Mouse (Mus musculus): ENCODE data around the gene Lnpep. TPM values are rescaled to one million over a fixed set of nuclear protein-coding genes. Genes with fewer than 3 reads are reported as not detected.

Lnpep gene
- polyA plus RNA-seq, 1 experiment from 2014 or later = 8.7 TPM

DNA sequence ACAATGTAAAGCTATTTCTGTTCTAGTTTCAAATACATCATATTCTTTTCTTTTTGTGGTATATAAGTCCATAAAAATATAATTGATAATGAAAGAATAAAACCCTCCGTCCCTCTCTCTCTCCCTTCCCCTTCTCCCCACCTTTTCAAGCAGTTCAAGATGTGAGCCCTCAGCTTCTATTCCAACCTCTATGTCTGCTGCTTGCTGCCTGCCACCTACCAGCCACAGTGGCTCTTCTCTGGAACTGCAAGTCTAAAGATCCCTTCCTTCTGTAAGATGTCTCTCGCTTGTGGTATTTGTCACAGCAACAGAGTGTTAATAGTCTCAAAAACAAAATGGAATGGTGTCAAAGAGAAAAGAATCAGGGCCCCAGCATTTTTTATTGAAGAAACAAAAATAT is 20.3 kb downstream of the Lnpep start:
- H3K9me3 ChIP-seq = no peaks in the 10 kb centered on the region
- WGBS = 85% methylated on average over 2 of the region's 2 CpGs
- H3K9ac ChIP-seq = no peak overlapping the region
- H3K27me3 ChIP-seq = no peaks in the 10 kb centered on the region
- no peak overlapping the region for H3K4me3 ChIP-seq
- ATAC-seq (ENCODE audit: low read depth) = no peak
- H3K4me2 ChIP-seq = no peak overlapping the region
- H3K27ac ChIP-seq (replicated peaks) = no peak overlapping the region
- H3K4me1 ChIP-seq (replicated peaks) = peaks cover 19% of the 10 kb centered on the region
- no peaks in the 10 kb centered on the region for H3K36me3 ChIP-seq

GRCm38 (mm10) chr17:17603609-17604008 is 21.2 kb downstream of the Lnpep start:
- Histone ChIP-seq H3K4me3 (no peak overlapping the region), H3K9me3 (no peaks in the 10 kb centered on the region), H3K27me3 (no peaks in the 10 kb centered on the region), H3K4me1 (replicated peaks) (peaks cover 19% of the 10 kb centered on the region), H3K9ac (no peak overlapping the region), H3K36me3 (no peaks in the 10 kb centered on the region), H3K4me2 (no peak overlapping the region), H3K27ac (replicated peaks) (no peak overlapping the region)
- no peak for ATAC-seq (ENCODE audit: low read depth)
- 89% methylated on average over 3 of the region's 3 CpGs for WGBS

DNA sequence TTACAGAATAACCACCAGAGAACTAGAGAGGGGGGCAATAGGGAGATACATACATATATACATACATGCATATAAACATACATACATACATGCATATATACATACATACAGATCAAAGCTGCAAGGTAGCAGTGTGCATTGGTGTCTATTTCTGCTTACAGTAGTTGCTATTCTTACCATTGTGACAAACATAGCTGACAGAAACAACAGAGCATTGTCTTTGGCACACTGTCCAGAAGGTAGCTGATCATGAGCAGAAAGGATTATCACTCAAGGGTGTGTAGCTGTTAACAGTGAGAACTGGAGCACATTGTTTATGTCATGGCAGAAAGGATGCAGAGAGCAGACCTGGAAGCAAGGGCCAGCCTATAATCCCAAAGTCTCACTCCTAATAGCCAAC is 22.1 kb downstream of the Lnpep start:
- ATAC-seq (ENCODE audit: low read depth) = no peak
- Histone ChIP-seq H3K4me2 (no peak overlapping the region), H3K4me1 (replicated peaks) (peaks cover 13% of the 10 kb centered on the region), H3K9ac (no peak overlapping the region), H3K4me3 (no peak overlapping the region), H3K9me3 (no peaks in the 10 kb centered on the region), H3K27me3 (no peaks in the 10 kb centered on the region), H3K27ac (replicated peaks) (no peak overlapping the region), H3K36me3 (no peaks in the 10 kb centered on the region)

DNA sequence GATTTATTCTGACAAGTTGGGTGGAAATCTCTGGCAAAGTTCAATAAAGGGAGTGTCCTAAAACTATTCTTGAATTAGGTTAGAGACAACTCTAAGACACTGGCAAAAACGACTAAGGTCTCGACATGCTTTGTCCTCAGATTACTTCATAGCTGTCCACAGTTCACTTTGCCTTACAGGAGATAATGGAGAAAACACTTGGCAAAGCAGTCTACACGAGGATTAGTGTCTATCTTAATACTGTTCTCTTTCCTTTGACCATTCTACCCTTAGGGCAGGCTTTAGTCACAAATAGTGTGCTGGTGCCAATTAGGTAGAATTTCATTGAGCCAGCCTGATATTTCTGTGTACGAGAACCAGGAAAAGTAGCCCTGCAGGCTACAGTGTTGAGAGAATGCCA is 22.5 kb downstream of the Lnpep start:
- no peak overlapping the region for H3K4me3 ChIP-seq
- H3K27ac ChIP-seq (replicated peaks) = no peak overlapping the region
- H3K36me3 ChIP-seq = no peaks in the 10 kb centered on the region
- H3K27me3 ChIP-seq = no peaks in the 10 kb centered on the region
- H3K9ac ChIP-seq = no peak overlapping the region
- H3K9me3 ChIP-seq = no peaks in the 10 kb centered on the region
- H3K4me2 ChIP-seq = no peak overlapping the region
- no peak for ATAC-seq (ENCODE audit: low read depth)
- 70% methylated on average over 4 of the region's 4 CpGs for WGBS
- peaks cover 9% of the 10 kb centered on the region for H3K4me1 ChIP-seq (replicated peaks)

- Histone ChIP-seq H3K4me3 (no peak overlapping the region), H3K27ac (replicated peaks) (no peak overlapping the region), H3K9me3 (no peaks in the 10 kb centered on the region), H3K9ac (no peak overlapping the region), H3K4me1 (replicated peaks) (peaks cover 9% of the 10 kb centered on the region), H3K36me3 (no peaks in the 10 kb centered on the region), H3K27me3 (no peaks in the 10 kb centered on the region), H3K4me2 (no peak overlapping the region)
- 64% methylated on average over 3 of the region's 3 CpGs for WGBS
- no peak for ATAC-seq (ENCODE audit: low read depth)
Measured at GRCm38 (mm10) chr17:17600804-17601252, 24.0 kb downstream of the Lnpep start.

- no peak overlapping the region for H3K27ac ChIP-seq (replicated peaks)
- no peaks in the 10 kb centered on the region for H3K9me3 ChIP-seq
- WGBS = 64% methylated on average over 1 of the region's 1 CpGs
- no peaks in the 10 kb centered on the region for H3K36me3 ChIP-seq
- no peak overlapping the region for H3K4me2 ChIP-seq
- ATAC-seq (ENCODE audit: low read depth) = no peak
- no peaks in the 10 kb centered on the region for H3K27me3 ChIP-seq
- no peak overlapping the region for H3K9ac ChIP-seq
- peaks cover 9% of the 10 kb centered on the region for H3K4me1 ChIP-seq (replicated peaks)
- no peak overlapping the region for H3K4me3 ChIP-seq
Measured at GRCm38 (mm10) chr17:17600001-17600400, 24.8 kb downstream of the Lnpep start.

GRCm38 (mm10) chr17:17598355-17598754 is 26.5 kb downstream of the Lnpep start:
- Histone ChIP-seq H3K27me3 (no peaks in the 10 kb centered on the region), H3K36me3 (no peaks in the 10 kb centered on the region), H3K4me1 (replicated peaks) (peaks cover 9% of the 10 kb centered on the region), H3K9ac (no peak overlapping the region), H3K4me3 (no peak overlapping the region), H3K9me3 (no peaks in the 10 kb centered on the region), H3K4me2 (no peak overlapping the region), H3K27ac (replicated peaks) (no peak overlapping the region)
- no peak for ATAC-seq (ENCODE audit: low read depth)
- 89% methylated on average over 2 of the region's 2 CpGs for WGBS

DNA sequence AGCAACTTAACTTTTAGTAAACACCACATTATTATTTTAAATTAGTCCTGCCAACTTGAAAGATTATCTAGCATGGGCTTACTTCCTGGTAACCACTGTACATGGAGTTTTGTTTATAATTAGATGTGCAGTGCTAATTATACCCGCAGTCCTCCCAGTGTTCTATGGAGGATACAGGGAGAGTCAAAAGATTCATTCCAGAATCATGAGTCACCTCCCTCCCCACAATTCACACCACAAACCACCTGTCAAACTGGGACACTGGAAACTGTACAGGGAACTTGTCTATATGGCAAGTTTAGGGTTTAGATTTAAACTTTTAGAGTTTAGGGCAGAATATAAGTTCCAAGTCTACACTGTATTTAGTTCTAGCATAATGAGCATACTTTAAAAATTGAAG is 31.9 kb downstream of the Lnpep start:
- Histone ChIP-seq H3K27me3 (no peaks in the 10 kb centered on the region), H3K9me3 (no peaks in the 10 kb centered on the region), H3K4me1 (replicated peaks) (no peaks in the 10 kb centered on the region), H3K36me3 (no peaks in the 10 kb centered on the region), H3K9ac (no peak overlapping the region), H3K4me3 (no peak overlapping the region), H3K27ac (replicated peaks) (no peak overlapping the region), H3K4me2 (no peak overlapping the region)
- no peak for ATAC-seq (ENCODE audit: low read depth)
- 89% methylated on average over 1 of the region's 1 CpGs for WGBS

GRCm38 (mm10) chr17:17587333-17588047 is 37.4 kb downstream of the Lnpep start:
- 80% methylated on average over 7 of the region's 7 CpGs for WGBS
- Histone ChIP-seq H3K4me3 (no peak overlapping the region), H3K4me1 (replicated peaks) (no peaks in the 10 kb centered on the region), H3K9me3 (no peaks in the 10 kb centered on the region), H3K27me3 (no peaks in the 10 kb centered on the region), H3K9ac (no peak overlapping the region), H3K36me3 (no peaks in the 10 kb centered on the region), H3K27ac (replicated peaks) (no peak overlapping the region), H3K4me2 (no peak overlapping the region)
- no peak for ATAC-seq (ENCODE audit: low read depth)

DNA sequence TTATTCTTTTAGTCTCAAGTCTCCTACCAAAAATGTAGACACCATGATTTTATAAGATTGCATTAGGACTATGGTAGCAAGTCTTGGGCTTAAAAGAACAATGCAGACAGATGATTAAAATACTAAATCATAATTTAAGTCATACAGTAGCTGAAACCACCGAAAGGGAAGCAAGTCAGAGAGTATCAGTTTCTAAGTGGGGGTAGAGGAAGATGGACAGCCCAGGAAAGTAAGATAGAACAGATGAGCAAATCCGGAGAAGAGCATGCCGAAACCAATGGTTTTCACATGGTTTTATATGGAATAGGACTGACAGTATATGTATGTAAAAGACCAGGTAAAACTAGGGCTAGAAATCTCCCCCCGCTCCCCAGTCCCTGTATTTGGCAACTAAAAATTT is 39.7 kb downstream of the Lnpep start:
- Histone ChIP-seq H3K4me1 (replicated peaks) (no peaks in the 10 kb centered on the region), H3K4me2 (no peak overlapping the region), H3K9me3 (no peaks in the 10 kb centered on the region), H3K27me3 (no peaks in the 10 kb centered on the region), H3K4me3 (no peak overlapping the region), H3K36me3 (no peaks in the 10 kb centered on the region), H3K9ac (no peak overlapping the region), H3K27ac (replicated peaks) (no peak overlapping the region)
- 90% methylated on average over 4 of the region's 4 CpGs for WGBS
- no peak for ATAC-seq (ENCODE audit: low read depth)

DNA sequence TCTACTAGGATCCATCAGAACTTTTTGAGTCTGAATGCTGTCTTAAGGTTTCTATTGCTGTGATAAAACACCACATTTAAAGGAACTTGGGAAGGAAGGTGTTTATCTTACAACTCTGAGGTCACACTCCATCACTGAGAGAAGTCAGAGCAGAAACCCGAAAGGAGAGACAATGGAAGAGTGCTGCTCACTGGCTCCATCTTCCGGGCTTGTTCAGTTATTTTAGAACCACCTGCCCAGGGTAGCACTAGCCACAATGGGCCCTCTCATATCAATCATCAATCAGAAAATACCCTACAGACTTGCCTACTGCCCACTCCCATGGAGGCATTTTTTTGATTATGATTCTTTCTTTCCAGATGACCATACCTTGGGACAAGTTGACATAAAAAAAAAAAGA is 41.0 kb downstream of the Lnpep start:
- Histone ChIP-seq H3K27me3 (no peaks in the 10 kb centered on the region), H3K27ac (replicated peaks) (no peak overlapping the region), H3K9me3 (no peaks in the 10 kb centered on the region), H3K36me3 (peaks cover 3% of the 10 kb centered on the region), H3K4me1 (replicated peaks) (no peaks in the 10 kb centered on the region), H3K4me2 (no peak overlapping the region), H3K9ac (no peak overlapping the region), H3K4me3 (no peak overlapping the region)
- 49% methylated on average over 2 of the region's 2 CpGs for WGBS
- no peak for ATAC-seq (ENCODE audit: low read depth)

GRCm38 (mm10) chr17:17581234-17581633 is 43.6 kb downstream of the Lnpep start:
- Histone ChIP-seq H3K36me3 (peaks cover 9% of the 10 kb centered on the region), H3K9me3 (no peaks in the 10 kb centered on the region), H3K4me2 (no peak overlapping the region), H3K4me1 (replicated peaks) (no peaks in the 10 kb centered on the region), H3K4me3 (no peak overlapping the region), H3K27ac (replicated peaks) (no peak overlapping the region), H3K27me3 (no peaks in the 10 kb centered on the region), H3K9ac (no peak overlapping the region)
- ATAC-seq (ENCODE audit: low read depth) = no peak
- WGBS = 93% methylated on average over 3 of the region's 3 CpGs

GRCm38 (mm10) chr17:17576399-17576798 is 48.5 kb downstream of the Lnpep start:
- Histone ChIP-seq H3K9me3 (no peaks in the 10 kb centered on the region), H3K4me3 (no peak overlapping the region), H3K36me3 (peaks cover 44% of the 10 kb centered on the region), H3K27me3 (no peaks in the 10 kb centered on the region), H3K4me2 (no peak overlapping the region), H3K9ac (no peak overlapping the region), H3K4me1 (replicated peaks) (no peaks in the 10 kb centered on the region), H3K27ac (replicated peaks) (no peak overlapping the region)
- 96% methylated on average over 9 of the region's 9 CpGs for WGBS
- no peak for ATAC-seq (ENCODE audit: low read depth)

All from neural tube, embryonic 13.5 days (tissue).